Mouse (Mus musculus) stomach, embryonic 15.5 days (tissue): ENCODE results near the gene Zfp536. TPM values are rescaled to one million over a fixed set of nuclear protein-coding genes. Genes with fewer than 3 reads are reported as not detected.

Experiments used
- ATAC-seq: fragments of 200-750 bp; cut with Nextera tagmentation; 2 replicates; pipeline ENCODE4 v1.8.0; 2017; ENCODE audit warnings: low read depth, moderate number of reproducible peaks, moderate TSS enrichment; ENCODE audit not compliant: insufficient read depth, low FRiP score
- H3K27ac ChIP-seq: fragments of 300-500 bp; sonication (generic); 2 replicates; pipeline ENCODE4 v1.5.1; 2015; ENCODE audit warnings: mild to moderate bottlenecking, inconsistent platforms
- H3K27me3 ChIP-seq: fragments of 300-500 bp; sonication (generic); replicated peaks from 2 replicates; pipeline ENCODE4 v1.6.1; 2015; ENCODE audit warnings: inconsistent platforms
- H3K36me3 ChIP-seq: fragments of 300-500 bp; sonication (generic); 2 replicates; pipeline ENCODE4 v1.6.1; 2015; ENCODE audit warnings: inconsistent platforms
- H3K4me1 ChIP-seq: fragments of 300-500 bp; sonication (generic); 2 replicates; pipeline ENCODE4 v1.6.1; 2015; ENCODE audit warnings: inconsistent platforms
- H3K4me2 ChIP-seq: fragments of 300-500 bp; sonication (generic); 2 replicates; pipeline ENCODE4 v1.6.1; 2015; ENCODE audit warnings: mild to moderate bottlenecking, inconsistent platforms
- H3K4me3 ChIP-seq: fragments of 300-500 bp; sonication (generic); replicated peaks from 2 replicates; pipeline ENCODE4 v1.5.1; 2015; ENCODE audit warnings: inconsistent platforms
- H3K9ac ChIP-seq: fragments of 300-500 bp; sonication (generic); 2 replicates; pipeline ENCODE4 v1.6.1; 2015; ENCODE audit warnings: inconsistent platforms
- H3K9me3 ChIP-seq: fragments of 300-500 bp; sonication (generic); 2 replicates; pipeline ENCODE4 v1.6.1; 2016; ENCODE audit warnings: inconsistent platforms
- WGBS: fragments of 180-500 bp; shearing (Covaris S2); methylation state at CpG from one replicate; pipeline ENCODE4 v1.1.7; 2015; 5-methylcytosine and 5-hydroxymethylcytosine counted together
- polyA plus RNA-seq: library from polyadenylated mRNA; unstranded; fragments of >200 nt; fragmentation: Nextera tagmentation; extraction: Ambion mirVana; gene quantifications from 2 replicates; pipeline ENCODE4 v1.2.1, GENCODE M21; 2015

Gene Zfp536
- polyA plus RNA-seq, 1 experiment from 2014 or later = 14.0 TPM

DNA sequence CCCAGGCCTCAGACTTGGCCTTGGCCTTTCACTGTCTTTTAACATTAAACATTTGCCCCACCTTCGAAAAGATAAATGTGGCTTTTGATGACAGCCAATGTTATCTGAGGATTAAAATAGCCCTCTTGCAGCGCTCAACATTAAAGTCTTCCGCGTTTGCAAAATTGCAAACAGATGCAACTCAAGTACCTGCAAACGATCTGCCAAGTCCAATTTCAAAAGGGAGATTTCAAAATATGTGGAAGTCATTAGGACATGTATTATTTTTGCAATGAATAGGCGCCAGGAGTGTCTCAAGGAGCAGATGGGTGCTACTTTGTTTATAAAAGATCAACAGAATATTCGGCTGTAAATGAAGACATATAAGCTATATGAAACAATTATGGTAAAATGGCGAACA, 30.1 kb downstream of the Zfp536 start:
- no peaks in the 10 kb centered on the region for H3K4me1 ChIP-seq
- ATAC-seq = no peak
- H3K27ac ChIP-seq = no peak overlapping the region
- H3K4me3 ChIP-seq = no peak overlapping the region
- no peaks in the 10 kb centered on the region for H3K9me3 ChIP-seq
- no peaks in the 10 kb centered on the region for H3K27me3 ChIP-seq
- H3K36me3 ChIP-seq = no peaks in the 10 kb centered on the region
- H3K9ac ChIP-seq = no peak overlapping the region
- no peak overlapping the region for H3K4me2 ChIP-seq
- 54% methylated on average over 8 of the region's 8 CpGs for WGBS

DNA sequence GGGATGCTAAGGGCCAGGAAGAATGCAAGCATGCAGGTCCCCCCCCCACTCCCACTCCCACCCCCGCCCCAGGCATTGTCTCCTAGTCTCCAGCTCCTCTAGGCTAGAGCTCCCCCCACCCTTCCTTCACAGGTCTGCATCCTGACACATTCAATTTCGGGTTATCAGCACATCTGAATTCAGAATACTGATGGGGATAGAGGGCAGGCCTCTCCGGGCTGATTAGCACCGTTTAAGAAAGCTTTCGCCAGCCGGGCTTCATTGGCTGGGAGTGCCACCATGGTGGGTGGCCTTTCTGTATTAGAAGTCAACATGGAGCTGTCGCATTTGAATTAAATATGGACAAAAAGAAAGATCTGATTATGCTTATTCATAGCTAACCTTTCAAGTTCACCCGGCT, 36.2 kb downstream of the Zfp536 start:
- Histone ChIP-seq H3K36me3 (no peaks in the 10 kb centered on the region), H3K27ac (no peak overlapping the region), H3K9me3 (no peaks in the 10 kb centered on the region), H3K9ac (no peak overlapping the region), H3K4me3 (no peak overlapping the region), H3K27me3 (no peaks in the 10 kb centered on the region), H3K4me1 (0 out of 2 replicates have a peak, but pooled peaks cover 8% of the 10 kb centered on the region), H3K4me2 (no peak overlapping the region)
- no peak for ATAC-seq
- 41% methylated on average over 8 of the region's 8 CpGs for WGBS

- no peaks in the 10 kb centered on the region for H3K9me3 ChIP-seq
- H3K27ac ChIP-seq = no peak overlapping the region
- no peak overlapping the region for H3K9ac ChIP-seq
- H3K4me2 ChIP-seq = no peak overlapping the region
- ATAC-seq = no peak
- H3K4me3 ChIP-seq = no peak overlapping the region
- no peaks in the 10 kb centered on the region for H3K27me3 ChIP-seq
- no peaks in the 10 kb centered on the region for H3K36me3 ChIP-seq
- WGBS = 16% methylated on average over 4 of the region's 4 CpGs
- H3K4me1 ChIP-seq = 0 out of 2 replicates have a peak, but pooled peaks cover 8% of the 10 kb centered on the region
These were observed 37.1 kb downstream of the Zfp536 start for GRCm38 (mm10) chr7:37736413-37736720.

- H3K27ac ChIP-seq = no peak overlapping the region
- H3K36me3 ChIP-seq = no peaks in the 10 kb centered on the region
- no peaks in the 10 kb centered on the region for H3K27me3 ChIP-seq
- no peak for ATAC-seq
- H3K9ac ChIP-seq = no peak overlapping the region
- no peak overlapping the region for H3K4me2 ChIP-seq
- 46% methylated on average over 7 of the region's 7 CpGs for WGBS
- no peaks in the 10 kb centered on the region for H3K9me3 ChIP-seq
- 0 out of 2 replicates have a peak, but pooled peaks cover 8% of the 10 kb centered on the region for H3K4me1 ChIP-seq
- H3K4me3 ChIP-seq = no peak overlapping the region
These were observed 37.6 kb downstream of the Zfp536 start for GRCm38 (mm10) chr7:37735707-37736412.

- no peaks in the 10 kb centered on the region for H3K27me3 ChIP-seq
- no peak overlapping the region for H3K4me3 ChIP-seq
- H3K36me3 ChIP-seq = no peaks in the 10 kb centered on the region
- ATAC-seq = no peak
- H3K4me1 ChIP-seq = 0 out of 2 replicates have a peak, but pooled peaks cover 8% of the 10 kb centered on the region
- H3K27ac ChIP-seq = no peak overlapping the region
- no peak overlapping the region for H3K4me2 ChIP-seq
- H3K9me3 ChIP-seq = no peaks in the 10 kb centered on the region
- no peak overlapping the region for H3K9ac ChIP-seq
- 57% methylated on average over 6 of the region's 6 CpGs for WGBS
These were observed 38.3 kb downstream of the Zfp536 start for GRCm38 (mm10) chr7:37735101-37735500.

DNA sequence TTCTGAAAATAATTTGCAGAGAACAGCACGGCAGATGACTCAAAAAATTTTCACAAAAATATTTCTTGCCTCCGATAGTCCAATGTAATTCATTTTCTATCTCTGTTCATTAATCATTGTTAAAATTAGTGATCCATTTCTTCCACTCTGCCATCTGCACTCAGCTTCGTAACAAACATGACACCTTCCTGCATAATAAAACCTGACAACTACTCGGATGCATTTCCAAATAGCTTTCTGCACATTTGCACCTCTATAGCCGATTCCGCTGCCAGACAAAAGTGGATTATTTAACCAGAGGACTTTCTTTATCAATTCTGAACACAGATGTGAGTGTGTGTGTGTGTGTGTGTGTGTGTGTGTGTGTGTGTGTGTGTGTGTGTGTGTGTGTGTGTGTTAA, 38.9 kb downstream of the Zfp536 start:
- H3K27me3 ChIP-seq = no peaks in the 10 kb centered on the region
- H3K4me1 ChIP-seq = 0 out of 2 replicates have a peak, but pooled peaks cover 8% of the 10 kb centered on the region
- ATAC-seq = no peak
- H3K27ac ChIP-seq = no peak overlapping the region
- H3K9me3 ChIP-seq = no peaks in the 10 kb centered on the region
- no peaks in the 10 kb centered on the region for H3K36me3 ChIP-seq
- no peak overlapping the region for H3K9ac ChIP-seq
- 80% methylated on average over 6 of the region's 6 CpGs for WGBS
- H3K4me3 ChIP-seq = no peak overlapping the region
- H3K4me2 ChIP-seq = no peak overlapping the region

- no peak overlapping the region for H3K4me3 ChIP-seq
- ATAC-seq = no peak
- no peaks in the 10 kb centered on the region for H3K9me3 ChIP-seq
- H3K4me1 ChIP-seq = 0 out of 2 replicates have a peak, but pooled peaks cover 8% of the 10 kb centered on the region
- no peaks in the 10 kb centered on the region for H3K27me3 ChIP-seq
- 95% methylated on average over 4 of the region's 4 CpGs for WGBS
- H3K27ac ChIP-seq = no peak overlapping the region
- no peak overlapping the region for H3K9ac ChIP-seq
- H3K36me3 ChIP-seq = no peaks in the 10 kb centered on the region
- H3K4me2 ChIP-seq = no peak overlapping the region
These were observed 39.4 kb downstream of the Zfp536 start for GRCm38 (mm10) chr7:37733996-37734395.

- 0 out of 2 replicates have a peak, but pooled peaks cover 8% of the 10 kb centered on the region for H3K4me1 ChIP-seq
- no peak overlapping the region for H3K9ac ChIP-seq
- no peaks in the 10 kb centered on the region for H3K27me3 ChIP-seq
- ATAC-seq = no peak
- H3K9me3 ChIP-seq = no peaks in the 10 kb centered on the region
- WGBS = 63% methylated on average over 4 of the region's 4 CpGs
- H3K27ac ChIP-seq = no peak overlapping the region
- H3K4me3 ChIP-seq = no peak overlapping the region
- no peaks in the 10 kb centered on the region for H3K36me3 ChIP-seq
- no peak overlapping the region for H3K4me2 ChIP-seq
These were observed 40.7 kb downstream of the Zfp536 start for GRCm38 (mm10) chr7:37732741-37733140.

GRCm38 (mm10) chr7:37727746-37728145, 45.7 kb downstream of the Zfp536 start:
- ATAC-seq = no peak
- WGBS = 77% methylated on average over 8 of the region's 8 CpGs
- Histone ChIP-seq H3K27ac (no peak overlapping the region), H3K4me1 (no peaks in the 10 kb centered on the region), H3K36me3 (no peaks in the 10 kb centered on the region), H3K27me3 (no peaks in the 10 kb centered on the region), H3K4me2 (no peak overlapping the region), H3K9ac (no peak overlapping the region), H3K9me3 (no peaks in the 10 kb centered on the region), H3K4me3 (no peak overlapping the region)

- no peak overlapping the region for H3K27ac ChIP-seq
- H3K36me3 ChIP-seq = no peaks in the 10 kb centered on the region
- no peak for ATAC-seq
- H3K4me3 ChIP-seq = no peak overlapping the region
- H3K4me1 ChIP-seq = no peaks in the 10 kb centered on the region
- WGBS = 69% methylated on average over 9 of the region's 9 CpGs
- H3K9ac ChIP-seq = no peak overlapping the region
- H3K9me3 ChIP-seq = no peaks in the 10 kb centered on the region
- H3K27me3 ChIP-seq = no peaks in the 10 kb centered on the region
- no peak overlapping the region for H3K4me2 ChIP-seq
These were observed 49.2 kb downstream of the Zfp536 start for GRCm38 (mm10) chr7:37724002-37724790.

DNA sequence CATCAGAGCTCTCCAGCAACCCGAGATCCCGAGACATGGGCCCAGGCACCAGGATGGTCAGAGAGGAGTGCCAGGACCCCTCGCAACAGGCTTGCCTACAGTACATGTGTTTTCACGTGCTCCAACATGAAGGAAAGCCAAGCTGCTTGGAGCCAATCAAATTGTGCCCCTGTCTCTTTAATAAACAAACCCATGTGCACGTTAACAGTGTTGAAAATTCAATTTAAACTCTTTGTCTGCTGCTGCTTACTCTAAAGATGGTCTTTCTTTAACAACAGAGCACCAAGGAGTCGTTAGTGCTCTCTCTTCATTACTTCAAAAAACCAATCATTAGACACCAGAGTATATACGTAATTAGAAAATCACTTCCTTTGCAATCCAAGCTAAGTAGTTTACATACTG, 50.2 kb downstream of the Zfp536 start:
- no peak overlapping the region for H3K9ac ChIP-seq
- whole genome bisulfite sequencing = 67% methylated on average over 7 of the region's 7 CpGs
- no peaks in the 10 kb centered on the region for H3K9me3 ChIP-seq
- no peaks in the 10 kb centered on the region for H3K27me3 ChIP-seq
- no peak for ATAC-seq
- H3K36me3 ChIP-seq = no peaks in the 10 kb centered on the region
- H3K4me3 ChIP-seq = no peak overlapping the region
- H3K4me2 ChIP-seq = no peak overlapping the region
- H3K4me1 ChIP-seq = no peaks in the 10 kb centered on the region
- H3K27ac ChIP-seq = no peak overlapping the region

GRCm38 (mm10) chr7:37721676-37722075, 51.8 kb downstream of the Zfp536 start:
- H3K4me1 ChIP-seq = no peaks in the 10 kb centered on the region
- H3K4me2 ChIP-seq = no peak overlapping the region
- H3K27ac ChIP-seq = no peak overlapping the region
- H3K36me3 ChIP-seq = no peaks in the 10 kb centered on the region
- ATAC-seq = no peak
- no peaks in the 10 kb centered on the region for H3K9me3 ChIP-seq
- no peak overlapping the region for H3K9ac ChIP-seq
- no peak overlapping the region for H3K4me3 ChIP-seq
- peaks cover 5% of the 10 kb centered on the region; the same call in 1 of the 2 replicates for H3K27me3 ChIP-seq
- WGBS = 80% methylated on average over 4 of the region's 4 CpGs
